Mouse (Mus musculus): Measurements from ENCODE around the gene Arhgap15. TPM values are rescaled to one million over a fixed set of nuclear protein-coding genes. Genes with fewer than 3 reads are reported as not detected.

The Arhgap15 gene
- polyA plus RNA-seq, 1 experiment from 2014 or later: 0.35 TPM

- Histone ChIP-seq H3K27ac (replicated peaks; ENCODE audit: low read depth, low read length) (no peak overlapping the region), H3K36me3 (replicated peaks; ENCODE audit: control insufficient read depth, insufficient read depth, low read depth, low read length) (no peaks in the 10 kb centered on the region), H3K9me3 (replicated peaks; ENCODE audit: control insufficient read depth, low read length) (no peaks in the 10 kb centered on the region), H3K4me3 (ENCODE audit: low read depth, low read length) (no peak overlapping the region), H3K9ac (replicated peaks; ENCODE audit: low read length) (no peak overlapping the region), H3K27me3 (ENCODE audit: control insufficient read depth, insufficient read depth, low read length) (no peaks in the 10 kb centered on the region), H3K4me1 (ENCODE audit: control insufficient read depth, insufficient read depth, low read length) (no peaks in the 10 kb centered on the region), H3K4me2 (ENCODE audit: low read depth, low read length) (no peak overlapping the region)
- no peak for ATAC-seq (replicated peaks; ENCODE audit: insufficient number of reproducible peaks, low FRiP score, low TSS enrichment, low read depth)
- WGBS: 70% methylated on average over 7 of the region's 7 CpGs
- no peak for DNase-seq (ENCODE audit: low spot score)
Observed at GRCm38 (mm10) chr2:44148550-44149100, 400.0 kb downstream of the Arhgap15 start.

GRCm38 (mm10) chr2:44152301-44152700 lies 403.7 kb downstream of the Arhgap15 start:
- Histone ChIP-seq H3K4me2 (ENCODE audit: low read depth, low read length) (no peak overlapping the region), H3K27me3 (ENCODE audit: control insufficient read depth, insufficient read depth, low read length) (no peaks in the 10 kb centered on the region), H3K36me3 (replicated peaks; ENCODE audit: control insufficient read depth, insufficient read depth, low read depth, low read length) (no peaks in the 10 kb centered on the region), H3K27ac (replicated peaks; ENCODE audit: low read depth, low read length) (no peak overlapping the region), H3K4me1 (ENCODE audit: control insufficient read depth, insufficient read depth, low read length) (no peaks in the 10 kb centered on the region), H3K9ac (replicated peaks; ENCODE audit: low read length) (no peak overlapping the region), H3K9me3 (replicated peaks; ENCODE audit: control insufficient read depth, low read length) (no peaks in the 10 kb centered on the region), H3K4me3 (ENCODE audit: low read depth, low read length) (no peak overlapping the region)
- 83% methylated on average over 1 of the region's 1 CpGs for WGBS
- no peak for DNase-seq (ENCODE audit: low spot score)
- ATAC-seq (replicated peaks; ENCODE audit: insufficient number of reproducible peaks, low FRiP score, low TSS enrichment, low read depth): no peak

GRCm38 (mm10) chr2:44160358-44160757 lies 411.7 kb downstream of the Arhgap15 start:
- Histone ChIP-seq H3K4me1 (ENCODE audit: control insufficient read depth, insufficient read depth, low read length) (no peaks in the 10 kb centered on the region), H3K27ac (replicated peaks; ENCODE audit: low read depth, low read length) (no peak overlapping the region), H3K4me3 (ENCODE audit: low read depth, low read length) (no peak overlapping the region), H3K36me3 (replicated peaks; ENCODE audit: control insufficient read depth, insufficient read depth, low read depth, low read length) (no peaks in the 10 kb centered on the region), H3K9ac (replicated peaks; ENCODE audit: low read length) (no peak overlapping the region), H3K27me3 (ENCODE audit: control insufficient read depth, insufficient read depth, low read length) (no peaks in the 10 kb centered on the region), H3K4me2 (ENCODE audit: low read depth, low read length) (no peak overlapping the region), H3K9me3 (replicated peaks; ENCODE audit: control insufficient read depth, low read length) (no peaks in the 10 kb centered on the region)
- ATAC-seq (replicated peaks; ENCODE audit: insufficient number of reproducible peaks, low FRiP score, low TSS enrichment, low read depth): no peak
- WGBS: 16% methylated on average over 4 of the region's 4 CpGs
- DNase-seq (ENCODE audit: low spot score): peak; percentile 36

- Histone ChIP-seq H3K27me3 (ENCODE audit: control insufficient read depth, insufficient read depth, low read length) (no peaks in the 10 kb centered on the region), H3K27ac (replicated peaks; ENCODE audit: low read depth, low read length) (no peak overlapping the region), H3K4me3 (ENCODE audit: low read depth, low read length) (no peak overlapping the region), H3K4me1 (ENCODE audit: control insufficient read depth, insufficient read depth, low read length) (no peaks in the 10 kb centered on the region), H3K36me3 (replicated peaks; ENCODE audit: control insufficient read depth, insufficient read depth, low read depth, low read length) (no peaks in the 10 kb centered on the region), H3K9me3 (replicated peaks; ENCODE audit: control insufficient read depth, low read length) (no peaks in the 10 kb centered on the region), H3K9ac (replicated peaks; ENCODE audit: low read length) (no peak overlapping the region), H3K4me2 (ENCODE audit: low read depth, low read length) (no peak overlapping the region)
- 34% methylated on average over 3 of the region's 3 CpGs for WGBS
- DNase-seq (ENCODE audit: low spot score) (no peak), ATAC-seq (replicated peaks; ENCODE audit: insufficient number of reproducible peaks, low FRiP score, low TSS enrichment, low read depth) (no peak)
Observed at GRCm38 (mm10) chr2:44165789-44166188, 417.2 kb downstream of the Arhgap15 start.

GRCm38 (mm10) chr2:44166716-44167115 lies 418.1 kb downstream of the Arhgap15 start:
- Histone ChIP-seq H3K36me3 (replicated peaks; ENCODE audit: control insufficient read depth, insufficient read depth, low read depth, low read length) (no peaks in the 10 kb centered on the region), H3K9me3 (replicated peaks; ENCODE audit: control insufficient read depth, low read length) (no peaks in the 10 kb centered on the region), H3K9ac (replicated peaks; ENCODE audit: low read length) (no peak overlapping the region), H3K4me1 (ENCODE audit: control insufficient read depth, insufficient read depth, low read length) (no peaks in the 10 kb centered on the region), H3K27me3 (ENCODE audit: control insufficient read depth, insufficient read depth, low read length) (no peaks in the 10 kb centered on the region), H3K4me3 (ENCODE audit: low read depth, low read length) (no peak overlapping the region), H3K4me2 (ENCODE audit: low read depth, low read length) (no peak overlapping the region), H3K27ac (replicated peaks; ENCODE audit: low read depth, low read length) (no peak overlapping the region)
- no peak for DNase-seq (ENCODE audit: low spot score)
- 85% methylated on average over 4 of the region's 4 CpGs for WGBS
- ATAC-seq (replicated peaks; ENCODE audit: insufficient number of reproducible peaks, low FRiP score, low TSS enrichment, low read depth): no peak

GRCm38 (mm10) chr2:44184476-44184875 lies 435.9 kb downstream of the Arhgap15 start:
- Histone ChIP-seq H3K27ac (replicated peaks; ENCODE audit: low read depth, low read length) (no peak overlapping the region), H3K9me3 (replicated peaks; ENCODE audit: control insufficient read depth, low read length) (no peaks in the 10 kb centered on the region), H3K4me3 (ENCODE audit: low read depth, low read length) (no peak overlapping the region), H3K4me1 (ENCODE audit: control insufficient read depth, insufficient read depth, low read length) (no peaks in the 10 kb centered on the region), H3K36me3 (replicated peaks; ENCODE audit: control insufficient read depth, insufficient read depth, low read depth, low read length) (no peaks in the 10 kb centered on the region), H3K9ac (replicated peaks; ENCODE audit: low read length) (no peak overlapping the region), H3K27me3 (ENCODE audit: control insufficient read depth, insufficient read depth, low read length) (no peaks in the 10 kb centered on the region), H3K4me2 (ENCODE audit: low read depth, low read length) (no peak overlapping the region)
- WGBS: 84% methylated on average over 10 of the region's 10 CpGs
- DNase-seq (ENCODE audit: low spot score): no peak
- ATAC-seq (replicated peaks; ENCODE audit: insufficient number of reproducible peaks, low FRiP score, low TSS enrichment, low read depth): no peak

GRCm38 (mm10) chr2:44190749-44191148 lies 442.1 kb downstream of the Arhgap15 start:
- Histone ChIP-seq H3K4me2 (ENCODE audit: low read depth, low read length) (no peak overlapping the region), H3K27me3 (ENCODE audit: control insufficient read depth, insufficient read depth, low read length) (no peaks in the 10 kb centered on the region), H3K9ac (replicated peaks; ENCODE audit: low read length) (no peak overlapping the region), H3K4me3 (ENCODE audit: low read depth, low read length) (no peak overlapping the region), H3K27ac (replicated peaks; ENCODE audit: low read depth, low read length) (no peak overlapping the region), H3K9me3 (replicated peaks; ENCODE audit: control insufficient read depth, low read length) (no peaks in the 10 kb centered on the region), H3K36me3 (replicated peaks; ENCODE audit: control insufficient read depth, insufficient read depth, low read depth, low read length) (no peaks in the 10 kb centered on the region), H3K4me1 (ENCODE audit: control insufficient read depth, insufficient read depth, low read length) (no peaks in the 10 kb centered on the region)
- ATAC-seq (replicated peaks; ENCODE audit: insufficient number of reproducible peaks, low FRiP score, low TSS enrichment, low read depth) (no peak), DNase-seq (ENCODE audit: low spot score) (no peak)
- WGBS: 84% methylated on average over 9 of the region's 9 CpGs

GRCm38 (mm10) chr2:44192058-44192457 lies 443.4 kb downstream of the Arhgap15 start:
- Histone ChIP-seq H3K4me3 (ENCODE audit: low read depth, low read length) (no peak overlapping the region), H3K27me3 (ENCODE audit: control insufficient read depth, insufficient read depth, low read length) (no peaks in the 10 kb centered on the region), H3K9ac (replicated peaks; ENCODE audit: low read length) (no peak overlapping the region), H3K4me1 (ENCODE audit: control insufficient read depth, insufficient read depth, low read length) (no peaks in the 10 kb centered on the region), H3K27ac (replicated peaks; ENCODE audit: low read depth, low read length) (no peak overlapping the region), H3K9me3 (replicated peaks; ENCODE audit: control insufficient read depth, low read length) (no peaks in the 10 kb centered on the region), H3K36me3 (replicated peaks; ENCODE audit: control insufficient read depth, insufficient read depth, low read depth, low read length) (no peaks in the 10 kb centered on the region), H3K4me2 (ENCODE audit: low read depth, low read length) (no peak overlapping the region)
- no peak for ATAC-seq (replicated peaks; ENCODE audit: insufficient number of reproducible peaks, low FRiP score, low TSS enrichment, low read depth)
- DNase-seq (ENCODE audit: low spot score): no peak
- WGBS: 91% methylated on average over 3 of the region's 3 CpGs
